Mouse (Mus musculus) embryonic fibroblast, embryonic 13.5 days (primary cell): ENCODE results near the gene Uqcrq. TPM values are rescaled to one million over a fixed set of nuclear protein-coding genes. Genes with fewer than 3 reads are reported as not detected.

Experiments
- H3K27ac ChIP-seq: 2 replicates; pipeline ENCODE4 v1.5.1; 2012; ENCODE audit warnings: low read length, control low read depth, inconsistent platforms; ENCODE audit not compliant: insufficient read depth
- H3K4me1 ChIP-seq: 2 replicates; pipeline ENCODE4 v1.6.1; 2011; ENCODE audit warnings: low read length; ENCODE audit not compliant: control insufficient read depth, insufficient read depth
- H3K4me3 ChIP-seq: 2 replicates; pipeline ENCODE4 v1.5.1; 2011; ENCODE audit warnings: mild to moderate bottlenecking, control low read depth, low read length; ENCODE audit not compliant: insufficient read depth
- CTCF ChIP-seq: IDR thresholded peaks from 2 replicates; pipeline ENCODE4 v1.5.1; 2011; ENCODE audit warnings: mild to moderate bottlenecking, control low read depth, low read length, moderate library complexity, borderline replicate concordance; ENCODE audit not compliant: insufficient read depth
- POLR2A ChIP-seq: IDR thresholded peaks from 2 replicates; pipeline ENCODE4 v1.6.1; 2011; ENCODE audit warnings: low read depth, mild to moderate bottlenecking, control low read depth, low read length, moderate library complexity
- polyA plus RNA-seq: library from polyadenylated mRNA; stranded (reverse); fragments of >200 nt; gene quantifications from 2 replicates; pipeline ENCODE4 v1.2.4, GENCODE M21; 2011; ENCODE audit warnings: low read depth; ENCODE audit not compliant: missing spikeins, insufficient read length

The Uqcrq gene
- polyA plus RNA-seq, 1 experiment, result 361 TPM

GRCm38 (mm10) chr11:53452396-53452795, 21.8 kb upstream of the Uqcrq start:
- Histone ChIP-seq H3K4me3 (no peak overlapping the region), H3K27ac (no peak overlapping the region), H3K4me1 (no peaks in the 10 kb centered on the region)
- TF ChIP-seq CTCF (no peak), POLR2A (no peak)

GRCm38 (mm10) chr11:53451361-53451760, 20.7 kb upstream of the Uqcrq start:
- Histone ChIP-seq H3K4me1 (no peaks in the 10 kb centered on the region), H3K27ac (no peak overlapping the region), H3K4me3 (no peak overlapping the region)
- TF ChIP-seq CTCF, result no peak
- TF ChIP-seq POLR2A, result no peak

GRCm38 (mm10) chr11:53450070-53450705, 19.6 kb upstream of the Uqcrq start:
- Histone ChIP-seq H3K4me3 (no peak overlapping the region), H3K27ac (no peak overlapping the region), H3K4me1 (no peaks in the 10 kb centered on the region)
- TF ChIP-seq POLR2A, result no peak
- TF ChIP-seq CTCF, result no peak

GRCm38 (mm10) chr11:53448529-53448928, 17.9 kb upstream of the Uqcrq start:
- no peak overlapping the region for H3K4me3 ChIP-seq
- TF ChIP-seq POLR2A (no peak), CTCF (no peak)
- H3K4me1 ChIP-seq, result no peaks in the 10 kb centered on the region
- H3K27ac ChIP-seq, result no peak overlapping the region

- TF ChIP-seq POLR2A, result no peak
- TF ChIP-seq CTCF, result no peak
- H3K27ac ChIP-seq, result no peak overlapping the region
- H3K4me1 ChIP-seq, result no peaks in the 10 kb centered on the region
- H3K4me3 ChIP-seq, result no peak overlapping the region
Observed at GRCm38 (mm10) chr11:53447996-53448395, 17.4 kb upstream of the Uqcrq start.

GRCm38 (mm10) chr11:53446183-53446582, 15.6 kb upstream of the Uqcrq start:
- H3K27ac ChIP-seq, result no peak overlapping the region
- H3K4me3 ChIP-seq, result no peak overlapping the region
- no peaks in the 10 kb centered on the region for H3K4me1 ChIP-seq
- TF ChIP-seq POLR2A (no peak), CTCF (no peak)

GRCm38 (mm10) chr11:53445562-53445961, 14.9 kb upstream of the Uqcrq start:
- Histone ChIP-seq H3K4me1 (no peaks in the 10 kb centered on the region), H3K27ac (no peak overlapping the region), H3K4me3 (no peak overlapping the region)
- TF ChIP-seq CTCF, result no peak
- no peak for TF ChIP-seq POLR2A

- no peak for TF ChIP-seq POLR2A
- TF ChIP-seq CTCF, result peak; percentile 32; the same call in 1 of the 2 replicates
- no peaks in the 10 kb centered on the region for H3K4me1 ChIP-seq
- H3K27ac ChIP-seq, result no peak overlapping the region
- no peak overlapping the region for H3K4me3 ChIP-seq
Observed at GRCm38 (mm10) chr11:53443861-53444260, 13.2 kb upstream of the Uqcrq start.

- Histone ChIP-seq H3K27ac (no peak overlapping the region), H3K4me3 (no peak overlapping the region)
- TF ChIP-seq CTCF (no peak), POLR2A (no peak)
Observed at GRCm38 (mm10) chr11:53441921-53442320, 11.3 kb upstream of the Uqcrq start.

GRCm38 (mm10) chr11:53436338-53436737, 5.7 kb upstream of the Uqcrq start:
- H3K4me3 ChIP-seq, result no peak overlapping the region
- TF ChIP-seq POLR2A (no peak), CTCF (no peak)
- no peak overlapping the region for H3K27ac ChIP-seq
- H3K4me1 ChIP-seq, result no peaks in the 10 kb centered on the region

More at GRCm38 (mm10) chr11:53441921-53442320, 11.3 kb upstream of the Uqcrq start:
- H3K4me1 ChIP-seq, result no peaks in the 10 kb centered on the region

- H3K27ac ChIP-seq, result no peak overlapping the region
- no peak overlapping the region for H3K4me3 ChIP-seq
- H3K4me1 ChIP-seq, result no peaks in the 10 kb centered on the region
- TF ChIP-seq CTCF (no peak), POLR2A (no peak)
Observed at GRCm38 (mm10) chr11:53435504-53435903, 4.9 kb upstream of the Uqcrq start.
